Mouse (Mus musculus) embryonic fibroblast, embryonic 13.5 days (primary cell): Measurements from ENCODE around the gene Atrnl1. TPM values are rescaled to one million over a fixed set of nuclear protein-coding genes. Genes with fewer than 3 reads are reported as not detected.

Experiments
- H3K27ac ChIP-seq: 2 replicates; pipeline ENCODE4 v1.5.1; 2012; ENCODE audit warnings: low read length, control low read depth, inconsistent platforms; ENCODE audit not compliant: insufficient read depth
- H3K4me1 ChIP-seq: 2 replicates; pipeline ENCODE4 v1.6.1; 2011; ENCODE audit warnings: low read length; ENCODE audit not compliant: control insufficient read depth, insufficient read depth
- H3K4me3 ChIP-seq: 2 replicates; pipeline ENCODE4 v1.5.1; 2011; ENCODE audit warnings: mild to moderate bottlenecking, control low read depth, low read length; ENCODE audit not compliant: insufficient read depth
- CTCF ChIP-seq: IDR thresholded peaks from 2 replicates; pipeline ENCODE4 v1.5.1; 2011; ENCODE audit warnings: mild to moderate bottlenecking, control low read depth, low read length, moderate library complexity, borderline replicate concordance; ENCODE audit not compliant: insufficient read depth
- POLR2A ChIP-seq: IDR thresholded peaks from 2 replicates; pipeline ENCODE4 v1.6.1; 2011; ENCODE audit warnings: low read depth, mild to moderate bottlenecking, control low read depth, low read length, moderate library complexity
- polyA plus RNA-seq: library from polyadenylated mRNA; stranded (reverse); fragments of >200 nt; gene quantifications from 2 replicates; pipeline ENCODE4 v1.2.4, GENCODE M21; 2011; ENCODE audit warnings: low read depth; ENCODE audit not compliant: missing spikeins, insufficient read length

The Atrnl1 gene
- polyA plus RNA-seq, 1 experiment, result 29.4 TPM

DNA sequence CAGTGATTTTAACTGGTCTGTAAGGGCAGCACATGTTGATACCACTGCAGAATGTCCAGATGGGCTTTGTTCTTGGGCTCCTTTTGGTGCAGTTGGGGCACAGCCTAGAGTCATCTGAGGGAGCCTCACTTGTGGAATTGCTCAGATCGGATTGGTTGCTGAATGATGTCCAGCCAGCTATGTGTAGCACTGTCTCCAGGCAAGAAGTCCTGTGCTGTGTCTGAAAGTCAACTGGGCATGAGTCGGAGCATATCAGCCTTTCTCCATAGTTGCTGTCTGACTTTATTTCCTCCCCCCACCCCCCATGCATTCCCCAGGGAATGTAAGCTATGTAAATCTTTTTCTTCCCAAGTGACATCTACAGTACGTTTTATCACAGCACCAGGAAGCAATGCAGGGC lies 278.9 kb downstream of the Atrnl1 start:
- no peak overlapping the region for H3K27ac ChIP-seq
- peaks cover 2% of the 10 kb centered on the region for H3K4me1 ChIP-seq
- H3K4me3 ChIP-seq, result no peak overlapping the region
- TF ChIP-seq POLR2A (no peak), CTCF (no peak)

DNA sequence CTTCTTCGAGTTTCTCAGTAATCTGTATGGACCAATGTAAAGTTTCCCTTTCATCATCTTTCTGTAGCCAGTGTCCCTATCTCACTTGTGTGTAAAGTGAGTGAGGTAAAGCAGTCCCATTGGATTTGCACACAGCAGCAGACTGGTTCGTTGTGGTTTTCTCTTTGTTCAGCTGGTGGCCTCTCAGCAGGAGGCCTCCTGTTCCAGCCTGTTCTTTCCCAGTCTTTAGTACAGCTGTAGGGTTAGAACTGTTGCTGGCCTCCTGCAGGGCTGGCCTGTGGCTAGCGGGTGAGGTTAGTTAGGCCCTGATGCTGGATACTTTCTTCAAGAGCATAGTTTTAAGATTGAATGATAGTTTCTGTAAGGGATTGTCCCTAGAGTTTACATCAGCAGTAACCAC lies 280.1 kb downstream of the Atrnl1 start:
- TF ChIP-seq CTCF (no peak), POLR2A (no peak)
- Histone ChIP-seq H3K27ac (no peak overlapping the region), H3K4me3 (no peak overlapping the region), H3K4me1 (peaks cover 2% of the 10 kb centered on the region)

DNA sequence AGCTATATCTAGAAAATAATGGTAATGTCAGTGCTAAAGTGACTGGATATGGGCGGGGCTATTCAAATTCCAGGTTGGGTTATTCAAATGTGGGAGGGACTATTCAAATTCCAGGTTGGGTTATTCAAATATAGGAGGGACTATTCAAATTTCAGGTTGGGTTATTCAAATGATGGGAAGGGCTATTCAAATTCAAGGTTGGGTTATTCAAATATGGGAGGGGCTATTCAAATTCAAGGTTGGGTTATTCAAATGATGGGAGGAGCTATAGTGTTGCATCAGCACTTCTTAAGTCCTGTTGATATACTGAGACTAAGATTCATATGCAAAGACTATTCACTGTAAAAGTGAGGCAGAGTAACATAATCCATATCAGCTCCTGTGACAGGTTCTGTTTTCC lies 283.4 kb downstream of the Atrnl1 start:
- TF ChIP-seq POLR2A (no peak), CTCF (no peak)
- no peak overlapping the region for H3K4me3 ChIP-seq
- H3K27ac ChIP-seq, result no peak overlapping the region
- peaks cover 2% of the 10 kb centered on the region for H3K4me1 ChIP-seq

DNA sequence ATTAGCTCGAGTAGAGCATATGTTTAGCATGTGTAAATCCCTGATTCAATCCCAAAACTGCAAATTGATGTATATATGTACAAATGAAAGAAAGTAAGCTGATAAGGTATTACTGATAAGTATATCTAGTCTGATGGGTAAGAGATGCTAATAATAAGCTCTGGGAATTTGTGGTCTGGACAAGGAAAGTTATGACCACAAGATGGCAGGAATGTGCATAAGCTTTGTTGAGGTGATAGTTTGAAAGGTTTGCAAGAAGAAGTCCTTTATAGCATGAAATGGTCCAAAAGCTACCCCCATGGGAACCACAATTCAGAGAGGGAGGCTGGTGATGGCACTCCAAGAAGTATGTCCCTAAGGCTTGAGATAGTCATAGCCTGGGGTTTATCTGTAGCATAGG lies 289.2 kb downstream of the Atrnl1 start:
- TF ChIP-seq CTCF (no peak), POLR2A (no peak)
- no peak overlapping the region for H3K27ac ChIP-seq
- no peaks in the 10 kb centered on the region for H3K4me1 ChIP-seq
- no peak overlapping the region for H3K4me3 ChIP-seq

DNA sequence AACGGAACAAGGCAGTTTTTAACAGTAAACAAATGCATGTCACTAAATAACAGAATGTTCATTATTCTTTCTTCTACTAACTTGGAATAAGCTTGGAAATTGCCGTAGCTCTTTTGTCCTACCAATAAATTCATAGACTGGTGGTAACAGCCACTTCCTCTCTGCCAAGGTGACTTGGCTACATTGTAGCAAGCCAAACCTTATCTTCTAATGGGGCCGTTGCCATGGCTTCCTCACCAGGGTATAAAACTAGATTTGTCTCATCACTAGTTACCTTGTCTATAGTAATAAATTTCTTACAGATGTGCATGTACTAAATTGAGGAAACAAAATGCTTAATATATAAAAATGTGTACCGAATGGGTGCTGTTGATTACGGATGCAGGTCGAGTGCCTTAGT lies 298.6 kb downstream of the Atrnl1 start:
- Histone ChIP-seq H3K4me3 (no peak overlapping the region), H3K27ac (no peak overlapping the region), H3K4me1 (no peaks in the 10 kb centered on the region)
- TF ChIP-seq POLR2A, result no peak

DNA sequence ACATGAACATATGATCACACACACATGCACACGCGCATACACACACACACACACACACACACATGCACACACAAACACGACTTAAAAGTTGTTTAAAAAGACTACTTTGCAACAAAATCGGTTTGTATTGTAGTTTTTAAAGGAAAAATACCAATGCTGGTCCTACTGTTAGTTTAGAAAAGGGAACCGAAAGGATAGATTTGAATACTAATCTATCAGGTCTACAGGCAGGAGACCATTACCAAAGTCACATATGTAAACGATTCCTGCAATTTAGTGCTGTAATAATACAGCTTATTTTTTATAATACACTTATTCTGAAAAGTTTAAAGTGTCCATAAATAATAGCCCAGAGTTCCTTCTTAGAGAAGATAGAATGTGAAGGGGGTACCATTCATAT lies 299.8 kb downstream of the Atrnl1 start:
- no peaks in the 10 kb centered on the region for H3K4me1 ChIP-seq
- H3K4me3 ChIP-seq, result no peak overlapping the region
- TF ChIP-seq POLR2A, result no peak
- no peak for TF ChIP-seq CTCF
- no peak overlapping the region for H3K27ac ChIP-seq

DNA sequence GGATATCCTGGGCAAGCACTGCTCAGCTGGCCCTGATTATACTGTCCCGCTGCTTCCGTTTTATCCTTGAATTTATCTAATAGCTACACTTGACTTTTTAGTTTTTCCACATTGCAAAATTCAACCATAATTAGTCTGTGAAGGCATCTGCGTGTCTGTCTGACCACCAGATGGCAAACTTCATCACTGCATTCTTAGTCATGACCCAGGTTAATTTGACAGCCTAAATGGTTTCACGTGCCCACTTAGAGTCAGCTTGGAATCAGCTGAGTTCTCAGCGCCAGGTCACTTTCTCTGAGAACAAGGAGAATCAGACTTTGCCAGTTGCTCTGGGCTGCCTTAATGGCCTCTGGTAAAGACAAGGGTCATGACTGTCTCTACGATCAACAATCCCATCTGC lies 305.5 kb downstream of the Atrnl1 start:
- no peak overlapping the region for H3K4me3 ChIP-seq
- no peak overlapping the region for H3K27ac ChIP-seq
- no peaks in the 10 kb centered on the region for H3K4me1 ChIP-seq
- TF ChIP-seq POLR2A, result no peak
- no peak for TF ChIP-seq CTCF

DNA sequence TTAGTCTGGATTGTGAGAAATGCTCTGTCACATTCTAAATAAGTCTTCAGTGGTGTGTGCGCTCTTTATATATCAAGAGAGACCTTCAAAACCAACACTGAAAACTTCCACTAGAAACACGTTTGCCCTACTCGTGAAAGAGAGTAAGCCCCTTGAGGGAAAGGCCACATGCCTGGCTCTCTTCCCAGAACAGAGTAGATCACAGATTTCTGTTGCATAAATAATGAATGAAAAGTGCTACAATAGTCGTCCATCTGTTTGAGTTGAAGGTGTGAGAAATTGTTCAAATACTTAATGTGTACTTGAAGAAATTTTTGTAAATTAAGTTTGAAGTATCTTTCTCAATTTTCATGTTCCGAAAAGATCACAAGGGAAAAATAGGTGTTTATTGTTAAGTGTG lies 312.2 kb downstream of the Atrnl1 start:
- Histone ChIP-seq H3K4me3 (no peak overlapping the region), H3K4me1 (peaks cover 7% of the 10 kb centered on the region; the same call in 1 of the 2 replicates), H3K27ac (no peak overlapping the region)
- TF ChIP-seq CTCF (no peak), POLR2A (no peak)

DNA sequence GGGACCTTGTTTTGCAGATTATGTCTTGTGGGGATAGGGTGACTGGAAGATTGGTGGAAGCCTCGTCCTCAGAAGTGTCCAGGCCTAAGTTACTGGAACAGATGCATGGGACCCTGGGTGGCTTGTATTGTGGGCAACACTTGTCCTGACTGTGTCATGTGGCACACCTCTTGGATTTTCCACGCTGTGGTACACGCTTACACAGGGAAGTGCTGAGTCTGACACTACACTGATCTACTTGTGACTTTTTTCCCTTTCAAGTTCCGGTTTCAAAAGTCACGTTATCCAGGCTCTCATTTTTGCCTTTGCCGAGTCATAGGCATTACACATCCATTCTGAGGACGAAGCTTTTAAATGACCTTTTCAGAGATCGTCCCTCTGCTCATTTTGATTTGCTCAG lies 314.0 kb downstream of the Atrnl1 start:
- TF ChIP-seq POLR2A (no peak), CTCF (no peak)

DNA sequence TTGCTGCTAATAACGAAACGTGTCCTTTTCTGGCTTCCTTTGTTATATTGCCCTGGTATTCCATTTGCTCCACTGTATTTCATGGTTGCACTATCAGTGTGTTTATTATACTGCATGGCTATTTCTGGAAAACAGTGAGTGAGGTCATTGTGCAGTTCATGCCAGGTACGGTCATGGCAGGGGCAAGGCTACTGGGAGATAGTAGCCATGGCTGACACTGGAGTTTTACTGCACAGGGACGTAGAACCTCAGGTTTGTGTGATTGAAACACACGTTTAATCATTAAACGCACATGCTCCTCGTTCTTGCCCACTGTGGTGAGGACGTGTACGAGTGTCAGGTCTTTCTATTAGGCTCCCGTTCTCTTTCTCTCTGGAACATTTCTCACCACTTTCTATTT lies 314.8 kb downstream of the Atrnl1 start:
- TF ChIP-seq POLR2A (no peak), CTCF (no peak)
- H3K4me3 ChIP-seq, result no peak overlapping the region
- H3K27ac ChIP-seq, result no peak overlapping the region
- H3K4me1 ChIP-seq, result peaks cover 7% of the 10 kb centered on the region; the same call in 1 of the 2 replicates

More for the DNA sequence above, 314.0 kb downstream of the Atrnl1 start:
- Histone ChIP-seq H3K4me3 (no peak overlapping the region), H3K27ac (no peak overlapping the region), H3K4me1 (peaks cover 7% of the 10 kb centered on the region; the same call in 1 of the 2 replicates)
